Mouse (Mus musculus): ENCODE results near the gene Tpd52l2.

Tpd52l2 gene

DNA sequence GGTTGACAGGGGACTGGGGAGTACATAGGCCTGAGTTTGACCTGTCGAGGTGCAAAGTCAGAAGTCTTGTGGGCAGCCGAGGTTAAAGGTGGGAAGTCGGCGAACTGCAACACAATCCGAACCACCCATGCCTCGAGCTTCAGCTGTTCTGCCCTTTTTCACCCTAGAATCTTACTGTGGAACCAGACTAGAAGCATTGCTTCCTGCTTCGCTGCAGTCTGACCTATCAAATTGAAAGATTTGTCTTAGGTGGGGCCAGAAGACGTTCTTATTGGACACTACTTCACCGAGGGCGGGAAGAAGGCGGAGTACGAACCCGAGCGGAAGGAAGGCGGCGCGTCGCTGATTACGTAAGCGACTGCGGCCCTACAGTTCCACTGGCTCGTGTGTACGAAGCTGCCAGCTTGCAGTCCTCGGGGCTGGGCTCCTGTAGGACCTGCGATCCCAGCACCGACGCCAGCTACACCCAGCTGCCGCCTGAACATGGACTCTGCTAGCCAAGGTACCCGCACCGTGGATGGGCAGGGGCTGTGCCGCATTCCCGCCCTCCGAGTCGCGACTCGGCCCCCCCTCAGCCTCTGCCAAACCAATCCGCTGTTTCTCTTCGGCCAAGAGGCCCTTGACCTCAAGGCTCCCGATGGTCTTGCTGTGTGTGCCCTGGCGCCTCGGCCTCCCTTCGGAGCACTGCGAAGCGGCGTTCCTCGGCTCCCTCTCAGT is at the start of gene Tpd52l2:
Gene Tpd52l2 (plus strand): TSS at position 312 of the 717 bp plus-strand sequence.
- peak; percentile 79 to 80 for DNase-seq

DNA sequence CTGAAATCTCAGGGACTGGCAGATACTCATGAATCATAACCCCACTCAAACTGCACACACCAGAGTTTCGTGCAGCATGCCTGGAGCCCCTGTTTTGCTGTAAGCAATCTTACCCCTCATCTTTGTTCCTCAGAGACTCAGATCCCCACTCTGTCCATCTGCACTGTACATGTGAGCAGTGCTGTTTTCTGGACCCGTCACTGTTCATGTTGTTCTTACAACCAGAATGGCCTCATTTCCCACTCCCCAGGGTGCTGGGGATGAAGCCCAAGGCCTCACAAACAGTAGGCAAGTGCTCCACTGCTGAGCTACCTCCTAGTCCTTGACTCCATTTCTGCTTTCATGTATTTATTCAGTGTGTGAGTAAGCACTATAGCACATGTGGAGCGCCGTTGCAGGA is 44.8 kb upstream of the Tpd52l2 start:
- DNase-seq, result no peak

- no peak for DNase-seq
Measured at GRCm38 (mm10) chr2:181453274-181453673, 43.7 kb upstream of the Tpd52l2 start.

DNA sequence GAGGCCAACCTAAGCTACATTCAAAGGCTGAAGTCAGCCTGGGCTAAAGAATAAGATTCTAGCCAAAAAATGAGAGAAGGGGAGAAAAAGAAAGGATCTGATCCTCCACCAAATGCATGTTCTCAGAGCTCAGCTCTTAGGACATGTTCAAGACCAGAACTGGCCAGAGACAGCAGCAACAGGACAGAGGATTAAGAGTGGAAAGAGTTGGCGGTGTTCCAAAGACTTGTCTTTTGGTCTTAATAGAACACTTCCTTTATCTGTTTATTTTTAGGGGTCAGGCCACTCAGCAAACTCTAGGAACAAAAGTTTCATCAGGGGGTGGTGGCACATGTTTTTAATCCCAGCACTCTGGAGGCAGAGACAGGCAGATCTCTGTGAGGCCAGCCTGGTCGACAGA is 41.0 kb upstream of the Tpd52l2 start:
- DNase-seq, result no peak

GRCm38 (mm10) chr2:181457831-181458230 is 39.1 kb upstream of the Tpd52l2 start:
- no peak for DNase-seq

DNA sequence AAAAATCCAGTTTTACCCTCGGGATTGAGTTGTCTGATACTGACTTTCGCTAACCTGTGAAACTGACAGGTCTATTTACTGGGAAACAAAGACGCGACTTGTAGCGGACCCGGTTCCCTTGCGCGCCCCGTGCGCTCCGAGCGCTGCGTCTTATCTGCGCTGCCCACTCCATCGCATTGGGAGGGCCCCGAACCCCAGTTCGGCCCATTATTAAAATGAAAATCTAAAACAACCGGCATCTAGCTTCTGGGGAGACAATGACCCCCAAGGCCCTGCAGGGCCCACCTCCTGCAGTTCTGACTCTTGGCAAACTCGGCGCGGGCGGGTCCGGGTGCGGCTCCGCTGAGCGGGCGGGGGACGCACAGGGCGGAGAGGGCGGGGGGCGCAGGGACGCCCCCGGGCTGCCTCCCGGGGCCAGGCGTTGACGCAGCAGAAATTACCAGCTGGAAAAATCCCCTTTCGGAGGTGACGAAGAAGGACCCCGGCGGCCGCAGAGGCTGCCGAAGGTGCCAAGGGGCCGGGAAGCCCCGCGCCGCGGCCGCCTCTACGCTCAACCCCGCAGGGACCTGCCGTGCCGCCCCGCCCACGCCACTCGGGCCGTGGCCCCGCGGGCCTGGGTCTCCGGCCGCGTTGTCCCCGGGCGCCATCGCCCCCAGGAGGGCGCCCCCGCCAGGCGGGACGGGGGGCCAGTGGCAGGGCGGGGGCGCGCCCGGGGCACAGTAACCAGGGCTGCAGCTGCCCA is 38.4 kb upstream of the Tpd52l2 start:
- DNase-seq, result peak; percentile 13 to 32

GRCm38 (mm10) chr2:181459153-181459672 is 37.7 kb upstream of the Tpd52l2 start, which contains the start of gene Zbtb46:
Gene Zbtb46 (minus strand): TSS chr2:181459426.
- peak; percentile 73 to 86 for DNase-seq

DNA sequence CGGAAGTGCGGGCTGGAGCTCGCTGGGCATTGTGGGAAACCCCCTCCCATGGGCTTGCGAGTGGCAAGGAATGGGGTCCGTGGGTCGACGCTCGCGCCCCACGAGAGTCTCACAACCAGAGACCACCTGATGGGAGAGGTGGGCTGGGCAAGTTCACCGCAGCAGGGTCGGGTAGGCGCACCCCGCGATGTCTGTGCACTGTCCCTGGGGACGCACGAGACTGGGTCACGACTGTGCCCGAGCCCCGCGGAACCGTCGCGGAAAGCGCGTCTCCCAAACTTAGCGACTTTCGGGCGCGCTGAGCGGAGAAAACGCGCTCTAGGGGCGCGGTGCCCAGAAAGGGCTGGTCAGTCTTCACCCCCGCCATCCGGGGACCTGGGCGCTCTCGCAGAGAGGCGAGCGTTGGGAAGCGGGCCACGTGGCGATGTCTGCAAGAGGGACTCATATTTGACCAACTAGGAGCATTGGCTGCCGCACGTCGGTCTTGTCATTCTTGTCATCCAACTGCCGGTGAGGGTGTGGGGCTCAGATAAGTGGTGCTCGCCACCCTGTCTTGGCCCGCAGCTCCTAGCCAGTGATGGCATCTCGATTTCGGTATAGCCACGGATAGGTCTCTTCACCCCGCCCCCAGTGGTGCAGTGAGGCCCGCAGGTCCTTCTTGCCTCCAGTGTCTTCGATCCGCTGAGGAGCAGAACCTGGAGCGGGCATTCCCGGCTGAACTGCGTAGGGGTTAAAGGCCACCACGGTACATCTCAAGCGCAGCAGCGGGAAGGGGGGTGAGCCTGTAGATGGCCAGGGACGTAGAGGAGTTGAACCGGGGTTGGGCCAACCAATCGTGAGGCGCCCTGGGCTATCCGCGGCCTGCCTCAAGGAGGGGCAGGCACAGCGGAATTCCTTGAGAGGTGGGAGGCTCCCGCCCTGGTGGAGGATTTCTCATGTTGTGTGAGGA is 37.0 kb upstream of the Tpd52l2 start:
- peak in 1 of 2 experiments; percentile 37 for DNase-seq

GRCm38 (mm10) chr2:181461536-181462100 is 35.3 kb upstream of the Tpd52l2 start:
- no peak for DNase-seq

DNA sequence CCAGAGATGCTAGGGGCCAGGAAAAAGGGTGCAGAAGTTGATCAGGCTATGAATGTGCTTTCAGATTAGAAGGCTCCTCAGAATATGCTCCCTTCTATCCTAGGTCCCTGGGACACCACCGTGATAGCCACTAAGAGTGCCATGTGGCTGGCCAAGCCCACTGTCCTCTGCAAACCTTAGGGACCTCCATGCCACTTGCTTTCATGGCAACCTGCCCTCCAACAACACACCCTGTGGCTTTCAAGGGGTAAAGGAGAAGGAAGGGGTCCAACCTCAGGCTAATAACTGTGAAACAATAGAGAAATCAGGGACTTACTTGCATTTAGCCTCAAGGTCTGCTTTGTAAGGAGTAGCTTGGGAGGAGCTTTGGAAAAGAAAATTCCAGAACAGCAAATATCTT is 34.3 kb upstream of the Tpd52l2 start:
- no peak for DNase-seq

GRCm38 (mm10) chr2:181463008-181463738 is 33.8 kb upstream of the Tpd52l2 start:
- DNase-seq, result no peak

DNA sequence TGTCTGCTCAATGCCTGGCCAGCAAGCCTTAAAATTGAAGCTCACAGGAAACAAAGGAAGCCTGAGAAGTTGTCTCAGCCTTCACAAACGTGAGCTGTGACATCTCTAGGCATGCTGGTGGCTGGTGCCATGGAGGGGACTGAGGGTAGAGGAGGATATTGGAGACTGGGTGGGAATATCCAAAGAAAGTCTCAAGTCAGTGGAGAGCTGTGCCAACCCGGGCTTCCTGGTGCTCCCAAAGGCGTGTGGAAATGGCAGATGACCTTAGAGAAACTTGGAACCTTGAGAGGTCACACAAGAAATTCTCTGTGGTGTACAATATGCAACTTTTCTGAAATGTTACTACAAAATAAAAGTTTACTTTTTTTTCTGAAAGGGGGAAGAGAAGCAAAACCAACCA is 31.5 kb upstream of the Tpd52l2 start:
- DNase-seq, result no peak

DNA sequence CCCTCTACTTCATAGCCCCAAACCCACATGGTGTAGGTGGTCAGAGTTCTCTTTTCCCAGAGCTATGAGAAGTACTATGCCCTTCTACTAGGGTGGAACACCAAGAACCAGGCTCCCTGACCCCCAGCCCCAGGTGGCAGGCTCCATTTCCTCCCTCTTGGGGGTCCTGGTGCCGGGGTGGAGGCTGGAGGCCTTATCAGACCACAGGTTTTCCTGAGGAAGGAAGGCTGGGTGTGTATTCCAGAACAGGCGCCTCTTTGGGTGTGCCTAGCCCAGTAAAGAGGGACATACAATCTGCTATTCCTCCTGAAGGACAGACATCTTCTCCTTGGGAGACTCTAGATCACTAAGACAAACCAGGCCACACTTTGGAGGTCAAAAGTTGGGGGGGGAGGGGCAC is 26.7 kb upstream of the Tpd52l2 start:
- DNase-seq, result no peak

GRCm38 (mm10) chr2:181471246-181471645 is 25.7 kb upstream of the Tpd52l2 start:
- DNase-seq, result no peak

- no peak for DNase-seq
Measured at GRCm38 (mm10) chr2:181472256-181472827, 24.6 kb upstream of the Tpd52l2 start.

GRCm38 (mm10) chr2:181483120-181483519 is 13.8 kb upstream of the Tpd52l2 start:
- DNase-seq, result no peak

DNA sequence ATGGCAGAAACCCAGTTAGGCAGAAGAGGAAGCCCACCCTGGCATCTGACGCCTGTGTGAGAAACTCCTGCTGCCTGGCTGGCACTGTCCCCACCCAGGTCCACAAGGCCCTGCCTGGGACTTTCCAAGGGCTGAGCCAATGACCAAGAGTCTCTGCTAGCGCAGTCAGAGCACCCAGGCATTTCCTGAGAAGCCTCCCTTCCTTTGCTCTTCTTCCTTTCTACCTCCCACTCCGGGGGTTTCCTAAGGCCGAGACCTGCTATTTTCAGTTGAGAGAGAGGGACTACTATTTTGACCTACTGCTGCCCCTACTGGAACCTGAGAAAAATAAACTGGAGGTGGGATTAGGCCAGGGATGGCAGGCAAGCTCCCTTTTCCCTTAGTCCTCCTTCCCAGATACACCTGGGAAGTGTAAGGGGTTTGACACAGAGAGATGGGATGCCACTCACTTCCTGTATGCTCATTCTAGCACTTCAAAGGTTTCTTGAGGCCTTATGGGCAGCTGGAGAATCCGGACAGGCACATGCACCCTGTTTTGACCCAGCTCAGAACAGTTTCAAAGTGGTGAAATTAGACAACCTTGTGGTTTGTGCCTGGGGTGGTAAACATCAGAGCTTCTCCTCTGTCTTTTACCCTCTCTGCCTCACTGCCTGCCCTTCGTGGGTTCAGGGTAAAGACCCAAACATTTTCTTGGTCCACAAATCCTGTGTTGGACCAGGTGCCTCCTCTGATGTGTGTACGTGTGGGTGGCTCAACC is 13.2 kb upstream of the Tpd52l2 start:
- DNase-seq, result peak; percentile 51 to 54

DNA sequence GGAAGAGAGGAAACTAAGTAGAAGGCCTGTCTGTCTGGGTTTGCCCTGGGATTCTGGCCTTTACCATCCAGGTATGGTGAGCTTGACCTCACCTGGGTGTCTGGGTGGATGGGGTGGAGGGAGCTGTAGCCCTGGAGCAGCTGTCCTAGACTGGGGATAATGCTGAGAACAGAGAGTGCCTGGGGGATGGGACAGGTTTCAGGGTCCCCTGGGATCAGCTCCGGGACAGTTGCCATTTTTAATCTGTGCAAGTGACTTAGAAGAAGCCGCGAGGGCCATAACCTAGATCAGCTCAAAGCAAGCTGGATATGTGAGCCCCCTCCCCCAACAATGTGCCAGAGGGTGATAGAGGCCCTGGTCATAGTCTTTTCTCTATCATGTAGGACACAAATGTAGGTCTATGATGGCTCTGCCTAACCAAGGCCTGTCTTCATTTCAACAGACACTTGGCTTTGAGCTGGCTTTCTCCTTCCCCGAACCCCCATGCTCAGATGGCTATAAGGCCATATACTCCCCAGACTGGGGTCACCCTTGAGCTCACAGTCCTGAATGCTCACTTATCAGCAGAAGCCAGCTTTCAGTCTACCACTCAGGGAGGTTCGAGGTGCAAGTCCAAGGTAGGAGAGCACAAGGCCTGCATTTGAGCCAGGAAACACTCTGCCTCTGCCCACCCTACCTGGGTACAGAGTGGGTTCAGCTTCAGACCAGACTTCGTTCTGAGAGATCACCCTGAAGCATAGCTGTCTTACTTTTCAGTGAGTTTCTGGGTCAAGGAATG is 12.3 kb upstream of the Tpd52l2 start:
- no peak for DNase-seq

DNA sequence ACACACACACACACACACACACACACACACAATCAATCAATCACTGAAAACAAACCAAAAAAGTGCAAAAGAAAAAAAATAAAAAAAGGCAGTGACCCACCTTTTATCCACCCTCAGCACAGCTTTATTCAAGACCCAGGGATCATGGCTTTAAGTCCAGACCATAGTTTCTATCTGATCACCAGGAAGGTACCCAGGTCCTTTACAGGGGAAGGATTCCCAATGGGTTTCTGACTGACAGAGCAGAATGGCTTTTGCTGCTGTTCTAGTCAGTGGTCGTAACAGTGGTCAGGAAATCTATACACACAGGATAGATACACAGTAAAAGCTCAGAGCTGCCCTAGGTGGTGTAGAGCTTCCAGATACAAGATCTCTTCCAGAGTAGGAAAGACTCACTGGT is 11.2 kb upstream of the Tpd52l2 start:
- no peak for DNase-seq
